Mouse (Mus musculus): ENCODE results near the gene Igsf9b. TPM values are rescaled to one million over a fixed set of nuclear protein-coding genes. Genes with fewer than 3 reads are reported as not detected.

Gene Igsf9b
- polyA plus RNA-seq, 1 experiment: 25.7 TPM

GRCm38 (mm10) chr9:27280976-27281375 is 18.0 kb upstream of the Igsf9b start:
- 12% methylated on average over 4 of the region's 4 CpGs for WGBS
- DNase-seq: peak; percentile 78 to 89
- TF ChIP-seq POLR2A (IDR thresholded peaks at IDR 0.05; ENCODE audit: borderline replicate concordance, insufficient read depth, low read length): no peak
- TF ChIP-seq CTCF (IDR thresholded peaks at IDR 0.05; ENCODE audit: borderline replicate concordance, insufficient read depth, low read depth, low read length): no peak

GRCm38 (mm10) chr9:27285719-27286249 is 13.2 kb upstream of the Igsf9b start:
- Histone ChIP-seq H3K27ac (ENCODE audit: insufficient read depth, low read length) (no peak overlapping the region), H3K4me3 (replicated peaks; ENCODE audit: insufficient read depth, low read depth, low read length) (no peak overlapping the region), H3K27me3 (ENCODE audit: control insufficient read depth, insufficient read depth, low read length) (no peaks in the 10 kb centered on the region), H3K4me1 (ENCODE audit: control insufficient read depth, insufficient read depth, low read length) (peaks cover 5% of the 10 kb centered on the region; the same call in 1 of the 2 replicates)
- DNase-seq: no peak
- WGBS: 76% methylated on average over 3 of the region's 3 CpGs
- no peak for TF ChIP-seq POLR2A (IDR thresholded peaks at IDR 0.05; ENCODE audit: borderline replicate concordance, insufficient read depth, low read length)
- no peak for TF ChIP-seq CTCF (IDR thresholded peaks at IDR 0.05; ENCODE audit: borderline replicate concordance, insufficient read depth, low read depth, low read length)

More at GRCm38 (mm10) chr9:27280976-27281375, 18.0 kb upstream of the Igsf9b start:
- Histone ChIP-seq H3K27ac (ENCODE audit: insufficient read depth, low read length) (no peak overlapping the region), H3K4me1 (ENCODE audit: control insufficient read depth, insufficient read depth, low read length) (peaks cover 18% of the 10 kb centered on the region), H3K4me3 (replicated peaks; ENCODE audit: insufficient read depth, low read depth, low read length) (no peak overlapping the region), H3K27me3 (ENCODE audit: control insufficient read depth, insufficient read depth, low read length) (no peaks in the 10 kb centered on the region)

GRCm38 (mm10) chr9:27286296-27286695 is 12.7 kb upstream of the Igsf9b start:
- TF ChIP-seq CTCF (IDR thresholded peaks at IDR 0.05; ENCODE audit: borderline replicate concordance, insufficient read depth, low read depth, low read length): no peak
- TF ChIP-seq POLR2A (IDR thresholded peaks at IDR 0.05; ENCODE audit: borderline replicate concordance, insufficient read depth, low read length): no peak
- H3K27ac ChIP-seq (ENCODE audit: insufficient read depth, low read length): no peak overlapping the region
- H3K4me1 ChIP-seq (ENCODE audit: control insufficient read depth, insufficient read depth, low read length): peaks cover 5% of the 10 kb centered on the region; the same call in 1 of the 2 replicates
- no peak for DNase-seq
- WGBS: 82% methylated on average over 4 of the region's 4 CpGs
- no peaks in the 10 kb centered on the region for H3K27me3 ChIP-seq (ENCODE audit: control insufficient read depth, insufficient read depth, low read length)
- no peak overlapping the region for H3K4me3 ChIP-seq (replicated peaks; ENCODE audit: insufficient read depth, low read depth, low read length)

- no peak overlapping the region for H3K4me3 ChIP-seq (replicated peaks; ENCODE audit: insufficient read depth, low read depth, low read length)
- TF ChIP-seq CTCF (IDR thresholded peaks at IDR 0.05; ENCODE audit: borderline replicate concordance, insufficient read depth, low read depth, low read length): no peak
- no peak for TF ChIP-seq POLR2A (IDR thresholded peaks at IDR 0.05; ENCODE audit: borderline replicate concordance, insufficient read depth, low read length)
- no peak for DNase-seq
- H3K27ac ChIP-seq (ENCODE audit: insufficient read depth, low read length): no peak overlapping the region
- no peaks in the 10 kb centered on the region; the same call in 1 of the 2 replicates for H3K4me1 ChIP-seq (ENCODE audit: control insufficient read depth, insufficient read depth, low read length)
- 91% methylated on average over 4 of the region's 4 CpGs for WGBS
- no peaks in the 10 kb centered on the region for H3K27me3 ChIP-seq (ENCODE audit: control insufficient read depth, insufficient read depth, low read length)
These were observed 12.1 kb upstream of the Igsf9b start for GRCm38 (mm10) chr9:27286859-27287258.

- 49% methylated on average over 5 of the region's 5 CpGs for WGBS
- H3K4me1 ChIP-seq (ENCODE audit: control insufficient read depth, insufficient read depth, low read length): no peaks in the 10 kb centered on the region; the same call in 1 of the 2 replicates
- TF ChIP-seq POLR2A (IDR thresholded peaks at IDR 0.05; ENCODE audit: borderline replicate concordance, insufficient read depth, low read length) (no peak), CTCF (IDR thresholded peaks at IDR 0.05; ENCODE audit: borderline replicate concordance, insufficient read depth, low read depth, low read length) (peak; percentile 67; the same call in 1 of the 2 replicates)
- H3K27me3 ChIP-seq (ENCODE audit: control insufficient read depth, insufficient read depth, low read length): no peaks in the 10 kb centered on the region
- H3K27ac ChIP-seq (ENCODE audit: insufficient read depth, low read length): no peak overlapping the region
- H3K4me3 ChIP-seq (replicated peaks; ENCODE audit: insufficient read depth, low read depth, low read length): no peak overlapping the region
- peak; percentile 62 to 78 for DNase-seq
These were observed 11.6 kb upstream of the Igsf9b start for GRCm38 (mm10) chr9:27287419-27287818.

- WGBS: 55% methylated on average over 7 of the region's 7 CpGs
These were observed 10.6 kb upstream of the Igsf9b start for GRCm38 (mm10) chr9:27288442-27288841.

GRCm38 (mm10) chr9:27289543-27290308 is 9.3 kb upstream of the Igsf9b start:
- Histone ChIP-seq H3K27me3 (ENCODE audit: control insufficient read depth, insufficient read depth, low read length) (no peaks in the 10 kb centered on the region), H3K4me1 (ENCODE audit: control insufficient read depth, insufficient read depth, low read length) (no peaks in the 10 kb centered on the region; the same call in 1 of the 2 replicates), H3K27ac (ENCODE audit: insufficient read depth, low read length) (no peak overlapping the region), H3K4me3 (replicated peaks; ENCODE audit: insufficient read depth, low read depth, low read length) (no peak overlapping the region)
- TF ChIP-seq POLR2A (IDR thresholded peaks at IDR 0.05; ENCODE audit: borderline replicate concordance, insufficient read depth, low read length): no peak
- no peak for TF ChIP-seq CTCF (IDR thresholded peaks at IDR 0.05; ENCODE audit: borderline replicate concordance, insufficient read depth, low read depth, low read length)
- DNase-seq: no peak
- WGBS: 30% methylated on average over 7 of the region's 7 CpGs

More at GRCm38 (mm10) chr9:27288442-27288841, 10.6 kb upstream of the Igsf9b start:
- H3K4me3 ChIP-seq (replicated peaks; ENCODE audit: insufficient read depth, low read depth, low read length): no peak overlapping the region
- no peaks in the 10 kb centered on the region for H3K27me3 ChIP-seq (ENCODE audit: control insufficient read depth, insufficient read depth, low read length)
- H3K4me1 ChIP-seq (ENCODE audit: control insufficient read depth, insufficient read depth, low read length): no peaks in the 10 kb centered on the region; the same call in 1 of the 2 replicates
- TF ChIP-seq CTCF (IDR thresholded peaks at IDR 0.05; ENCODE audit: borderline replicate concordance, insufficient read depth, low read depth, low read length) (no peak), POLR2A (IDR thresholded peaks at IDR 0.05; ENCODE audit: borderline replicate concordance, insufficient read depth, low read length) (no peak)
- H3K27ac ChIP-seq (ENCODE audit: insufficient read depth, low read length): no peak overlapping the region
- peak; percentile 38 to 40 for DNase-seq
